Mouse (Mus musculus) ES-Bruce4 (cell line): ENCODE results near the gene Isca2. TPM values are rescaled to one million over a fixed set of nuclear protein-coding genes. Genes with fewer than 3 reads are reported as not detected.

Source experiments
- H3K27ac ChIP-seq: 2 replicates; pipeline ENCODE4 v1.5.1; 2012; ENCODE audit warnings: low read length, inconsistent platforms; ENCODE audit not compliant: insufficient read depth
- H3K27me3 ChIP-seq: 2 replicates; pipeline ENCODE4 v1.6.1; 2012; ENCODE audit warnings: mild to moderate bottlenecking, low read length, inconsistent platforms; ENCODE audit not compliant: control insufficient read depth, poor library complexity, insufficient read depth, severe bottlenecking
- H3K36me3 ChIP-seq: 2 replicates; pipeline ENCODE4 v1.6.1; 2012; ENCODE audit warnings: inconsistent platforms, mild to moderate bottlenecking, low read length, moderate library complexity; ENCODE audit not compliant: control insufficient read depth, poor library complexity, insufficient read depth, severe bottlenecking
- H3K4me1 ChIP-seq: one replicate; pipeline ENCODE4 v1.8.1; 2011; ENCODE audit warnings: low read length; ENCODE audit not compliant: control insufficient read depth, insufficient read depth
- H3K4me3 ChIP-seq: 2 replicates; pipeline ENCODE4 v1.5.1; 2011; ENCODE audit warnings: low read depth, mild to moderate bottlenecking, low read length
- H3K9ac ChIP-seq: 2 replicates; pipeline ENCODE4 v1.6.1; 2012; ENCODE audit warnings: low read depth, mild to moderate bottlenecking, inconsistent platforms; ENCODE audit not compliant: poor library complexity, severe bottlenecking
- H3K9me3 ChIP-seq: replicated peaks from 2 replicates; pipeline ENCODE4 v1.6.1; 2012; ENCODE audit warnings: mild to moderate bottlenecking, low read length, inconsistent platforms; ENCODE audit not compliant: control insufficient read depth, poor library complexity, insufficient read depth, severe bottlenecking
- CTCF ChIP-seq: IDR thresholded peaks from one replicate; pipeline ENCODE4 v1.8.1; 2011; ENCODE audit warnings: low read depth, low read length
- EP300 ChIP-seq: IDR thresholded peaks from 2 replicates; pipeline ENCODE4 v1.6.1; 2011; ENCODE audit warnings: low read depth, low read length; ENCODE audit not compliant: insufficient read depth
- POLR2A ChIP-seq: IDR thresholded peaks from one replicate; pipeline ENCODE4 v1.8.1; 2011; ENCODE audit warnings: low read length; ENCODE audit not compliant: insufficient read depth
- polyA plus RNA-seq: library from polyadenylated mRNA; stranded (reverse); fragments of >200 nt; gene quantifications from 2 replicates; pipeline ENCODE4 v1.2.4, GENCODE M21; 2011; ENCODE audit warnings: low read depth; ENCODE audit not compliant: missing spikeins, insufficient read depth, insufficient read length

Isca2 gene
- polyA plus RNA-seq, 1 experiment: 44.4 TPM

GRCm38 (mm10) chr12:84776229-84776628 lies 3.2 kb downstream of the Isca2 start:
- no peak for TF ChIP-seq EP300
- no peak for TF ChIP-seq CTCF
- H3K36me3 ChIP-seq: no peaks in the 10 kb centered on the region
- no peaks in the 10 kb centered on the region for H3K27me3 ChIP-seq
- H3K9ac ChIP-seq: no peak overlapping the region
- H3K4me1 ChIP-seq: no peaks in the 10 kb centered on the region
- no peak overlapping the region for H3K4me3 ChIP-seq
- no peak overlapping the region for H3K27ac ChIP-seq
- no peaks in the 10 kb centered on the region for H3K9me3 ChIP-seq

GRCm38 (mm10) chr12:84784604-84785381 lies 11.7 kb downstream of the Isca2 start:
- Histone ChIP-seq H3K4me3 (no peak overlapping the region), H3K36me3 (no peaks in the 10 kb centered on the region), H3K27ac (no peak overlapping the region), H3K27me3 (no peaks in the 10 kb centered on the region), H3K4me1 (no peaks in the 10 kb centered on the region), H3K9ac (no peak overlapping the region), H3K9me3 (no peaks in the 10 kb centered on the region)
- TF ChIP-seq POLR2A (no peak), EP300 (no peak), CTCF (peak; percentile 98)

DNA sequence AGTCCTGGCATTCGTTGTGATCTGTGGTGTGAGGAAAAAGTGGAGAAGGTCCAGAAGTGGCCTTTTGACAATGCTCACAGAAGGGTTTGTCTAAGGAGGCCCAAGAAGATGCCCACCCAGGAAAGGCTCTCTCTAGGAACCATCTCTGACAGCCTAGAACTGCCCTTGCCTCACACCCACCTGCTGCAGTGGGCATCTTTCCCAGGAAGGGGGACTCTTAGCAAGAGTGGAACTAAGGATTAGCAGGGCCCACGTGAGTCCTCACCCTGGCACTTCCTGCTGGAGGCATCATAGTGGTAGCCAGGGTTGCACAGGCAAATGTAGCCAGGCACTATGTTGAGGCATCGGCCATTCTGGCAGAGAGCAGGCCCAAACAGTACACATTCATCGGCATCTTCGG lies 13.0 kb downstream of the Isca2 start:
- Histone ChIP-seq H3K9me3 (no peaks in the 10 kb centered on the region), H3K4me1 (no peaks in the 10 kb centered on the region), H3K27ac (no peak overlapping the region), H3K36me3 (no peaks in the 10 kb centered on the region), H3K27me3 (no peaks in the 10 kb centered on the region), H3K9ac (no peak overlapping the region), H3K4me3 (no peak overlapping the region)
- TF ChIP-seq POLR2A (no peak), CTCF (no peak), EP300 (no peak)

- no peak for TF ChIP-seq POLR2A
- TF ChIP-seq EP300: no peak
- no peak for TF ChIP-seq CTCF
- Histone ChIP-seq H3K27ac (no peak overlapping the region), H3K9me3 (no peaks in the 10 kb centered on the region)
These were observed 17.8 kb downstream of the Isca2 start for GRCm38 (mm10) chr12:84790853-84791252.

GRCm38 (mm10) chr12:84792629-84793028 lies 19.6 kb downstream of the Isca2 start:
- H3K9ac ChIP-seq: no peak overlapping the region
- no peaks in the 10 kb centered on the region for H3K27me3 ChIP-seq
- H3K36me3 ChIP-seq: no peaks in the 10 kb centered on the region
- no peak overlapping the region for H3K4me3 ChIP-seq
- no peak for TF ChIP-seq CTCF
- TF ChIP-seq EP300: no peak
- no peaks in the 10 kb centered on the region for H3K4me1 ChIP-seq
- no peak overlapping the region for H3K27ac ChIP-seq
- H3K9me3 ChIP-seq: no peaks in the 10 kb centered on the region

More at GRCm38 (mm10) chr12:84790853-84791252, 17.8 kb downstream of the Isca2 start:
- Histone ChIP-seq H3K9ac (no peak overlapping the region), H3K27me3 (no peaks in the 10 kb centered on the region), H3K36me3 (no peaks in the 10 kb centered on the region), H3K4me1 (no peaks in the 10 kb centered on the region), H3K4me3 (no peak overlapping the region)

- Histone ChIP-seq H3K4me3 (no peak overlapping the region), H3K4me1 (no peaks in the 10 kb centered on the region), H3K27ac (no peak overlapping the region), H3K9me3 (no peaks in the 10 kb centered on the region), H3K27me3 (no peaks in the 10 kb centered on the region), H3K36me3 (no peaks in the 10 kb centered on the region), H3K9ac (no peak overlapping the region)
- TF ChIP-seq CTCF (no peak), POLR2A (no peak), EP300 (no peak)
These were observed 21.6 kb downstream of the Isca2 start for GRCm38 (mm10) chr12:84794647-84795046.
